Mouse (Mus musculus) urinary bladder, postnatal 14 days (tissue): Measurements from ENCODE around the gene Stx16.

Experiments used
- DNase-seq: peaks from one replicate; pipeline ENCODE4 v3.0.0; 2021; ENCODE audit warnings: low spot score

Stx16 gene

DNA sequence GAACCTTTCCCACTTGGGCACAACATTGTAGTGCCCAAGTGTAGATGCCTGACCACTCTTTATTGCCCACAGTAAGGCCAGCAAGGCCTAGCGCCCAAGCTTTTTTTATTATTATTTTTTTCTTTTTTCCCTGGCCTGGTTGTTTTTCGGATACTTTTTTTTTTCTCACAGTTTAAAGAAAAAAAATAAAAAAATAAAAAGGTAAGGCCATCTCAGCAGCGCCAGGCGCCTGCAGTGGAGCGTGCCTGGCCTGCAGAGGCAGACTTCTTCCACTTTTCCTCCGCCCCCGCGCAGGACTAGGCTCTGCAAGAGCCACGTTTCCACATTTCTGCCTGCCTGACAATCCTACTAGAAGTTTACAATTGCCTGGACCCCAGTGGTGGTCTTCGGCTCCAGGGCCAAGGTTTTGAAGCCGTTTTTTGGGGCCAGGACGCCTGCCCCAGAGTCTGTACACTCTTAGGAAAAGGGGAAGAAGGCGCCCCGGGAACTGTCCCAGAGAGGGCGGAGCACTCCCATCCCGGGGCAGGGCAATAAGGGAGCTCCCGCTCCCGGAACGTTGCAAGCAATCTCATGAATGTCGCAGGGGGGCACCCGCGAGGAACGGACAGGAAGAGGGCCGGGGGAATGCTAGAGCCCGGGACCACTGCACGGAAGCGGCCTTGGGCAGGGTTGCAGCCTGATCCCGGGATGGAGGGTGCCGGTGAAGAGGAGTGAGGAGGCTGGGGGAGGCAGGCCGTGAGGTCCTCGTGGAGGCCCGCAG is at the start of gene Stx16:
Gene Stx16 (plus strand): TSS at position 636 of the 760 bp plus-strand sequence.
- peak; percentile 94 for DNase-seq

GRCm38 (mm10) chr2:174026406-174026805 is 49.7 kb upstream of the Stx16 start:
- no peak for DNase-seq

- DNase-seq, result no peak
Measured at GRCm38 (mm10) chr2:174033257-174033800, 42.8 kb upstream of the Stx16 start.

DNA sequence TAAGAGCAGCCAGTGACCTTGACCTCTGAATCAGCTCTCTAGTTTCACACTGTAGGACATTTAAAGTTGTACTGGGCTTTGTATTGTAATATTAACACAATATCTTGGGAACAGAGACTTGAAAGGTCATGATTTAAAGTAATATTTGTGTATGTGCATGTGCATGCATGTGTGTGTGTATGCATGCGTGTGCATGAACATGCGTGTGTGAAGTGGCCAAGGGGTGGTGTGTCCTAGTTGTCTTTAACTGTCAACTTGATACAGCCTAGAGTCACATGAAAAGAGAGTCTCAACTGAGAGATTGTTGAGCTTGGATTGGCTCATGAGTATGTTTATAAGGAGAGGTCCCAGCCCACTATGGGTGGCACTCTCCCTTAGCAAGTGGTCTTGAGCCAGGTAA is 28.5 kb upstream of the Stx16 start:
- no peak for DNase-seq

DNA sequence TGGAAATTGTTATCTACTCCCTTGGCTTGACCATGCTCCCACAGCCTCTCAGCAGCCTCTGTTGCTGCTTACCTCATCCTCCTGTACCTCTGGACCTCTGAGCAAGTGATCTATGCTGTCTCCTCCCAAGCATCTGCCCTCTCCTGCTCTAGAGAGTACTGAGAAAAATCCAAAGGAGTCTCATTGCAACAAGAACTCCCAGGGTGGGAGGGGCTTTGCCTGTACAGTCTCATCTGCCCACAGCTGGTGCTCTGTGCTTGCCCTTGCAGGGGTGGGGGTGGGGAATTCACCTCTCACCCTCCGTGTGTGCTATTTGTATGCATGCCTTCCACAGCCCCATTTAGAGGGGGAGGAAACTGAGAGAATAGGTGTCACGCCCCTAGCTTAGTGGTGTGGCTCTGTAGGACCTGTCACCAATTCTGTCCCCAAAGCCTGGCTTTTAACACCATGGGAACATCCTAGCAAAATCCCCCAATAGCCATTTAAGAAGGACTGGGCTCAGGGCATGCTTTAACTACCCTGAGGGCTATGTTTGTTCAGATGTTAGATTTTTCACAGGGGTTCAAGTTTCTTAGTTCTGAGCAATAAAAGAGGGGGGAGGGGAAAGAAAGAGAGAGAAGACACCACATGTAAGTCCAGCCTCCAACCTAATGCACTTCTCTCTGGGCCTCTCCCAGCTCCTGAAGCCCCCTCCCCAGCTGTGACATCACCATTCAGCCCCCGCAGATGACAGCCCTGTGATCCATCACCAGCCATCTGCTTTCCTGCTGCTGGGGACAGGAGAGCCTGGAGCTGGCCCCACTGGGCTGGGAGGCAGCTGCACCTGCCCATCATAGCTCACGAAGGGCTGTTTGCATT is 26.4 kb upstream of the Stx16 start:
- no peak for DNase-seq

GRCm38 (mm10) chr2:174050339-174050685 is 25.8 kb upstream of the Stx16 start:
- no peak for DNase-seq

GRCm38 (mm10) chr2:174051081-174051481 is 25.0 kb upstream of the Stx16 start:
- DNase-seq, result no peak

DNA sequence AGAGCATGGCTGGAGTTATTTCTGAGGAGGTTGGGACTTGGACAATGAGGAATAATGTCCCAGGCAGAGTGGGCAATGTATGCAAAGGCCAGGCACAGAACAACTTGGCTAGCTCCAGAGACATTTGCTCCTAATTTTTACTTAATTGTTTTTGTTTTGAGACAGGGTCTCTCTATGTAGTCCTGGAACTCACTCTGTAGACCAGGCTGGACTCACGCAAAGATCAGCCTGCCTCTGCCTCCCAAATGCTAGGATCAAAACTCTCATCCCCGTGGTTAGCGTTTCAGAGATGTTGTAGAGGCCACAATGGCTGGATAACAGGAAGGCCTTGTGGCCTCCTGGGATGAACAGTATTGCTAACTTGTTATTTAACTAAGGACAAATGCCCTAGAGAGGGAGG is 21.6 kb upstream of the Stx16 start:
- DNase-seq, result no peak

- DNase-seq, result no peak
Measured at GRCm38 (mm10) chr2:174057730-174058129, 18.4 kb upstream of the Stx16 start.

DNA sequence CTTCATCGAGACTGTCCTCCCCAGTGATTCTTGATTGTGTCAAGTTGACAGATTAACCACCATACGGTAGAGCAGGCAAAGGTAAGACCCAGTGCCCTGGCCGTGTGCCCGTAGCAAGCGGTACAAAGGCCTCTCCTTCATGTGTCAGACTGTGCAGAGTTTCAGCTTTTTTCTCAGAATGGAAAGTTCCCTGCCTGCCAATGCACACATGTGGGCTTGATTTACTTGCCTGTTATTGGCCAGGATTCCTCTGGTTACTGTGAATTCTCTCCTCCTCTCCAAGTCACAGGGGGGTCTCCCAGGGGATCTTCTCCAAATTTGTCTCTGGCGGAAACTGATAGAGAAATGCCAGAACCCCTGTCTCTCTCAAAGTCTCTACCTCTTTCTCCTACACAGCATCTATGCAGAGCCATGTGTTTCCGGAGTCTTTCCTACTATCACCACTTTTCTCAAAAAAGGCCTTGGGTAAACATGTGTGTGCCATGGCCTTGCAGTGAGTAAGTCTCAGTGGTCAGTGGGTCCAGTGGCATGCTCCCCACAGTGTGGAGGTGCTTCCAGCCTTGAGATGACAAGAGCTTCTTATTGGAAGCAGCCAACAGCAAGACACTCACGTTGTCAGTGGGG is 17.7 kb upstream of the Stx16 start:
- no peak for DNase-seq

- DNase-seq, result peak; percentile 2
Measured at GRCm38 (mm10) chr2:174059591-174060385, 16.3 kb upstream of the Stx16 start.

- no peak for DNase-seq
Measured at GRCm38 (mm10) chr2:174061219-174061618, 14.9 kb upstream of the Stx16 start.

DNA sequence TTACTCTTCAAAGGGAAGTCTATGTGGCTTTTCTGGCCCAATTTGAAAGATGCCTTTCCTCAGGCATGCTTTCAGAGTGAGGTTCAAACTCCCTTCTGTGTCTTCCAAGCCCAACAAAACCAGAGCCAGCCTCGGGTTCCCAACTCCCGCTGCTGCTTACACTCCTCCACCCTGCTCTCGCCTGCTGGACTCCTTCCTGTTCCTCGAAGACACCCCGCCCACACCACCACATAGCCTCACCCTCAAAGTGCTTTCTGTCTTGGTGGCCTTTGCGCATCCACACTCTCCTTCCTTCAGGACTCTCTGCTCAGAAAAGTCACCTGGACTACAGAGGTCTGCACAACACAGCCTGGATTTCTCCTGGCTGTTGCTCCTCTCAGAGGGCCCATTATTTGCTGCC is 13.0 kb upstream of the Stx16 start:
- peak; percentile 44 for DNase-seq

GRCm38 (mm10) chr2:174063527-174064211 is 12.4 kb upstream of the Stx16 start:
- no peak for DNase-seq

DNA sequence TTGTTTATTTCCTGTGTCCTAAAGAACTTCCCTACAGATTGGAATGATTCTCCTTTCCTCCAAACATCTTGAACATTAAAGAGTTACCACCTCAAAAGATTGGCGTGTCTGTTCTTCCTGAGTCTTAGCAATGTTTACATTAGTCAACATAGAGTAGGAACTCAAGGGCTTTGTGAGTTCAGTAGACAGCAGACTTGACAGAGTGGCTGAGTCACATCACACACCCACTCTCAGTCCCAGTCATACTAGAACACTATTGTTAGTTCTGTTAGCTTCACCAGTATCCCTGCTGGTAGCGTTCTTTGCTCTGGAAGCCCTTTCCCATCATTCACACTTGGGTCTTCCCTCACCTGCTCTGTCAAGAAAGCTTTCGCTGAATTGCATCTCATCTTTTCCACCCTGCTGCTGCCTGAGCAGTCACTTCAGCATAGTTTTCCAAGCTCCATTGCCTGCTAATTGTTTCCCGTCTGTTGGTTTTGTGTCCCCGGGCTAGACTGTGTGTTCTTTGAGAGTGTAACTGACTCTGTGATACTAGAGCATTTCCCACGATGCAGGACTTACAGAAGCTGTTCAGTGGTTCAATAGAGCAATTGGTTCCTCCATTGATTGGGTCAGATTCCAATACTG is 8.2 kb upstream of the Stx16 start:
- DNase-seq, result no peak

DNA sequence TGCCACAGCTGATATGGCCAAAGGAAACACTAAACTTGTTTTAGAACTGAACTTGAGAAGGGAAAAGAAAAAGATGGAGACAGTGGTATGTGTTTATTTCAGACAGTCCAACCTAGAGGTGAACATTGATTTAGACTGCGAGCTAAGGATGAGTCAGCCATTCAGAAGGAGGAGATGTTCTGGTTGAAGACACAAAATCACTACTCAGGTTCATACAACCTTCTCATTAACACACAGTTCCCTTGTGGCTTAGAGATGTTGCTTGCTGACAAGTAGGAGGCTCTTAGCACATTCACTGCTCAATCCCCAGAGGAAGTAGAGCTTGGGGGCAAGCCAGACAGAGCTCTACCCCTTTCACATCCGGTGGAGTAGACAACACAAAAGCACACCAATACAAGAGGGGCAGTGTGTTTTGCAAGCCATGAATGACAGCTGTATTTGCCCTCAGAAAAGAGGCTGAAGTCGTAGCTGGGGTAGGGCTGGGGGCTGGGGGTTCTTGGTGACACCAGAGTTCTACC is 6.5 kb upstream of the Stx16 start:
- DNase-seq, result no peak

DNA sequence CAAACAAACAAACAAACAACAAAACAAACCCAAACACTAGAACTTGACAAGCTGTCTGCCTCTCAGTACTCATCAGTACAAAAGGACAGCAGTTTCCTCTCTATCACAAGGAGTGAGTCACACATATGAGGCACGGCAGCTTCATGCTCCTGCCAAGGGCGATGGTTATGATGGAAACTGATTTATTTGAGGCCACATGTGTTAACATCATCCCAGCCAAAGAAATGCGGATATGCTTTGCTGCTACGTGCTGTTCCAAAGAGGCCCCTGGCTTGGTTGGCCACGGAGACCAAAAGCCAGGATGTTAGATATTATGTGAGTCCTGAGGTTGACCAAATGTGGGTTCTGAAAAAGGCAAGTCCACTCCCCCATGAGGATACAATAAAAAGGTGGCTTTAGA is 4.7 kb upstream of the Stx16 start:
- no peak for DNase-seq

GRCm38 (mm10) chr2:174073156-174073790 is 2.8 kb upstream of the Stx16 start:
- DNase-seq, result peak; percentile 34

DNA sequence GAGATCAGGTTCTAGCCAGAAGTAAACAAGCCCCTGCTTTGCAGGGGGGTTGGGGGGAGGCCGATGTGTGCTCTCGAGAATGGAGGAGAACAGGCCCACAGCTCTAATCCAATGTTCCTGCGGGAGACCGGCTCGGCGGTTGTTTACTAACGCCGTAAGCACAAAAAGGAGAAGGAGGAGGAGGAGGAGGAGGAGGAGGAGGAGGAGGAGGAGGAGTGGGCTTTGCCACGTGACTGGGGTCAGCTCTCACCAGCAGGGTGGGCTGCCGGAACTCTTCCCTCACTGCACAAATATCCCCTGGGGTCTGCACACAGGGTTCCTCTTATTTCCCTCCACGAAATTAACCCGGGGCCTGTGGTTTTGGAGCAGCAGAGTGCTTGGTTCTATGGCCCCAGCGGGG is 1.5 kb upstream of the Stx16 start:
- no peak for DNase-seq

- DNase-seq, result no peak
Measured at GRCm38 (mm10) chr2:174075072-174075570, 987 bp upstream of the Stx16 start.
